Mouse (Mus musculus): Measurements from ENCODE around the gene Lhx1.

DNA sequence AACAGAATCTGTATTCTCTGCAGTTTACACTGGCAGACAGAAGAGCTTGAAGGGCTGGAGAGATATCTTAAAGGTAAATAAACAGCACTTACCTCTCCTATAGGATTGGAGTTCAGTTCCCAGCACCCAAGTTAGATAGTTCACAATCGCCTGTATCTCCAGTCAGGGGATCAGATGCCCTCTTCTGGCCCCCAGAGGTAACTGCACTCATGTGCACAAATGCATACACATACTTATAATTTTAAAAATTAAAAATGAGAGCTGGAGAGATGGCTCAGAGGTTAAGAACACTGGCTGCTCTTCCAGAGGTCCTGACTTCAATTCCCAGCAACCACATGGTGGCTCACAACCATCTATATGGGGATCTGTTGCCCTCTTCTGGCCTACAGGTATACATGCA is 21.0 kb downstream of the Lhx1 start:
- TF ChIP-seq JUN (IDR thresholded peaks at IDR 0.05; ENCODE audit: insufficient read depth, low read depth, low read length) (no peak), NRF1 (IDR thresholded peaks at IDR 0.05; ENCODE audit: low read depth, low read length) (no peak), CTCF (conservative IDR thresholded peaks at IDR 0.05 in 1 of 2, IDR thresholded peaks at IDR 0.05 in 1 of 2; ENCODE audit: low read depth in 2 of 2, low read length in 2 of 2) (peak; percentile 17 to 37; a peak in 3 of 4 replicates), POLR2A (IDR thresholded peaks at IDR 0.05; ENCODE audit: low read depth, low read length) (no peak)

Measured in CH12.LX (cell line).